Mouse (Mus musculus): ENCODE data around the gene Map3k13. TPM values are rescaled to one million over a fixed set of nuclear protein-coding genes. Genes with fewer than 3 reads are reported as not detected.
"Not testable (repeated sequence)": the region's sequence is repeated elsewhere in the genome, so short reads cannot be mapped to it uniquely, and the experiment has no call there.

Gene Map3k13
- polyA plus RNA-seq, 1 experiment from 2014 or later, result 0.35 TPM

DNA sequence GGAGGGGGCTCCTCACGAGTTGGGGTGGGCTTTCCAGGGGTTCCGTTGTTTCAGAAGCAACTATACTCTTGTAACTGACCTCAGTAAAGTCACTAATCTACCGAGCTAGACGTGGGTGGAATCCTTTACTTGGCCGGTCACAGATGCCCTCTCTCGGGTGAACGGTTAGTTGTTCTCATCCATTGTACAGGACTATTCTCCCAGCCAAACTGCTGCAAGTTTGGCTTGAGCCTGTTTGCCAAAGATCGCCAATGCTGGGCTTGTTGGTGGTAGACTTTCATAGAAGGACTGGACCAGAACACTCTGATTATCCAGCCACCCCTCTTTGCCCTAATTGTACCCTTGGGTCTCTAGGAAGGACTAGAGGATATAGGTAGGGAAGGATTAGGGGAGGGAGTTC, 7.8 kb upstream of the Map3k13 start:
- ATAC-seq (ENCODE audit: low read depth) (no peak), DNase-seq (no peak)
- Histone ChIP-seq H3K27ac (no peak overlapping the region), H3K27me3 (no peaks in the 10 kb centered on the region), H3K4me2 (peak overlapping the region; percentile 81; the same call in 1 of the 2 replicates), H3K9ac (no peak overlapping the region), H3K4me1 (replicated peaks) (peaks cover 41% of the 10 kb centered on the region), H3K36me3 (no peaks in the 10 kb centered on the region), H3K9me3 (replicated peaks) (no peaks in the 10 kb centered on the region), H3K4me3 (replicated peaks) (no peak overlapping the region)
- WGBS (ENCODE audit: insufficient replicate concordance), result 77% methylated on average over 8 of the region's 8 CpGs

DNA sequence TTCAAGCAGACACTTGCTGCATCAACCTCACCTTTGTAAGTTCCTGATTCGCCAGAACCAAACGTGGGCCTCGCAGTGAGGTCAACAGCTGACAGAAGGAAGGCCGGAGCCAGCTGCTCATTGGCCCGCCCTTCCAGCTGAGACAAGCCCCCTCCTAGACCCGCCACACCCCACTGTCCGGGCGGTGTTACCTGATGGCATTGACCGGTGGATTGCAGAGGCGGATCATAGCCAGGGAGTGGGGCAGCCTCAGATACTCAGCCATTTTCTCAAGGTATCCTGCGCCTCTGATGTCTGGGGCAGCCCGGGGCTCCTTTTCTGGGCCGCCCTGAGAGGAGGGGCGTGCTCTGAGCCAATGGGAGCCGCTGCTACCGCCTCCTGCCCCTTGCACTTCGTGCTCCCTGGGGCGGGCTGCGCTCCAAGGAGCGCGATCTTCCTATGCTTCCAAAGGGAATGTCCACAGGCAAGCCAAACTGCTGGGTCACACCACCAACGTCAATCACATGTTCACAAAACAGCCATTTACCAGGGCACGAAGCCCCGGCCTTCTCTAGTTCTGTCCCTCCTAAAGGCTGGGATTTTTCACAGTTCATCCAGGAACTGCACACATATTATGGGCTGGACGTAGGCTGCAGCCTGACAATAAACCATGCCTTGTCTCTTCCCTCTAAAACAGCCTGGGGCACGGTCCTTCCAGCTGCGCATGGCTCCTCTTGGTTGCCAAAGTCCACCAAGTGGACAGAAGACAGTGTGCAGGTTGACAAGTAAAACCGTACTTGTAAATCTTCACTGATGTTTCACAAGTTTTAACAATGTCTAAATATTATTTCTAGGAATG, 6.4 kb upstream of the Map3k13 start, which contains the start of gene Ehhadh:
Gene Ehhadh (minus strand): TSS at position 292 of the 838 bp plus-strand sequence.
- Histone ChIP-seq H3K4me1 (replicated peaks) (peaks cover 53% of the 10 kb centered on the region), H3K4me2 (peak within 1 kb of the TSS; percentile 81), H3K27ac (peak within 1 kb of the TSS; percentile 67), H3K36me3 (no peaks in the 10 kb centered on the region), H3K27me3 (no peaks in the 10 kb centered on the region), H3K9ac (peak within 1 kb of the TSS; percentile 75), H3K9me3 (replicated peaks) (no peaks in the 10 kb centered on the region), H3K4me3 (replicated peaks) (peak within 1 kb of the TSS; percentile 67)
- 9% methylated on average over 28 of the region's 28 CpGs for WGBS (ENCODE audit: insufficient replicate concordance)
- ATAC-seq (ENCODE audit: low read depth), result peak; percentile 87
- DNase-seq, result peak; percentile 59

DNA sequence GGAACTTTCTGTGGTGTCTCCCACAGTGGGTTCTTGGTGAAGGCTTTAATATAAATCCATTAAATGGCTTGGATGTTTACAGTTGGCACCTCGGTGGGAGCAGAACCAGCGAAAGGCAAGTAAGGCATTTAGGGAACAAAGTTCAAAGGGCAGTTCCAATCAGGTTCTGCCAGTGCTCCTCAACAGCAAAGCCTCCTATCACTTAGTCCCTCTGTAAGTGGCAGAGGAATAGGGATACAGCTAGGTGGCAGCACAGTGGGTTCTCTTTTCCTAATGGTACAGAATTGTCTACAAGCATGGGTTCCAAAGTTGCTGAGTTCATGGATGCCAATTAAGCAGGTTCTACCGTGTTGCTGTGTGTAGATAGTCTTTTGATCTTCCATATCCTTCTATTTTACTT, 5.6 kb upstream of the Map3k13 start:
- WGBS (ENCODE audit: insufficient replicate concordance), result 38% methylated on average over 3 of the region's 3 CpGs
- Histone ChIP-seq H3K27ac (no peak overlapping the region), H3K27me3 (no peaks in the 10 kb centered on the region), H3K4me1 (replicated peaks) (peaks cover 57% of the 10 kb centered on the region), H3K36me3 (no peaks in the 10 kb centered on the region), H3K4me2 (peak overlapping the region; percentile 81), H3K4me3 (replicated peaks) (no peak overlapping the region), H3K9ac (no peak overlapping the region), H3K9me3 (replicated peaks) (no peaks in the 10 kb centered on the region)
- ATAC-seq (ENCODE audit: low read depth) (no peak), DNase-seq (no peak)

DNA sequence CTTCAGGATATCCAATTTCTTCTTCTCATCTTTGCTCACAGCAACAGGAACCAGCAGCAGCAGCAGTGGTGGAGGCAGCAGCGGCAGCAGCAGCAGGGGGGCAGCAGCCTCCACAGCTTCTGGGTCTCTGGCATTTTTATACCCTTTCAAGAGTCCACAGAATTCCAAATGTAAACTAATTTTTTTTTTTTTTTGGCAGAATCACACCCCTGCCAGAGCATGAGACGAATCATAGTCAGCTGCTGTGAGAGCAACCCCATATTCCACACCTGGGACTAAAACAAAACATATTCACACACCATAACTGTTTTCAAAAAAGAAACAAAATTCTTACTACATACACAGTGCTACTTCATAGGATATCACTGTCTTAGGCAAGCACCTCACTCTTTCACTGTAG, 5.0 kb upstream of the Map3k13 start:
- Histone ChIP-seq H3K4me3 (replicated peaks) (no peak overlapping the region), H3K4me1 (replicated peaks) (peaks cover 59% of the 10 kb centered on the region), H3K36me3 (no peaks in the 10 kb centered on the region), H3K9ac (no peak overlapping the region), H3K4me2 (no peak overlapping the region), H3K27ac (no peak overlapping the region), H3K27me3 (no peaks in the 10 kb centered on the region), H3K9me3 (replicated peaks) (no peaks in the 10 kb centered on the region)
- no peak for DNase-seq
- 79% methylated on average over 2 of the region's 2 CpGs for WGBS (ENCODE audit: insufficient replicate concordance)
- ATAC-seq (ENCODE audit: low read depth), result no peak

DNA sequence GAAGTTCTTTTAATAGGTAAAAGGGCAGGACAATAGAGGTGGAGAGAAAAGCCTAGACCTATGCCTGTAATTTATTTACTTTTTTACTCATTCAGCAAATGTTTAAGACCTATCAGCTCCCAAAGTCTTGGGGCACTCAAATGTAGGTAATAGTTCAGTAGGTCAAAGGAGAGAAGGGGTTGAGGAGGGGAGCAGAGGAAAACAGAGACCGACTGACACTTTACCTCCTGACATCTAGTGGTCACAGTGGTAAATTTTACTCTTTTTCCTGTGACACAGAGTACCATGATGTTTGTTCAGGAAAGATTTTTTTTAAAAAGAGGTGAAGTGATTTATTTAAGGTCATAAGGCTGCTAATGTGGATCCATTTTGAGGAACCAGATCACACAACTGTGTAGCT, 3.7 kb upstream of the Map3k13 start:
- no peak overlapping the region for H3K4me2 ChIP-seq
- WGBS (ENCODE audit: insufficient replicate concordance), result 19% methylated on average over 1 of the region's 1 CpGs
- peak overlapping the region; percentile 96; the same call in 1 of the 2 replicates for H3K27ac ChIP-seq
- no peak overlapping the region for H3K4me3 ChIP-seq (replicated peaks)
- no peak overlapping the region for H3K9ac ChIP-seq
- no peaks in the 10 kb centered on the region for H3K9me3 ChIP-seq (replicated peaks)
- ATAC-seq (ENCODE audit: low read depth), result no peak
- no peaks in the 10 kb centered on the region for H3K36me3 ChIP-seq
- H3K4me1 ChIP-seq (replicated peaks), result peaks cover 65% of the 10 kb centered on the region
- DNase-seq, result no peak
- no peaks in the 10 kb centered on the region for H3K27me3 ChIP-seq

DNA sequence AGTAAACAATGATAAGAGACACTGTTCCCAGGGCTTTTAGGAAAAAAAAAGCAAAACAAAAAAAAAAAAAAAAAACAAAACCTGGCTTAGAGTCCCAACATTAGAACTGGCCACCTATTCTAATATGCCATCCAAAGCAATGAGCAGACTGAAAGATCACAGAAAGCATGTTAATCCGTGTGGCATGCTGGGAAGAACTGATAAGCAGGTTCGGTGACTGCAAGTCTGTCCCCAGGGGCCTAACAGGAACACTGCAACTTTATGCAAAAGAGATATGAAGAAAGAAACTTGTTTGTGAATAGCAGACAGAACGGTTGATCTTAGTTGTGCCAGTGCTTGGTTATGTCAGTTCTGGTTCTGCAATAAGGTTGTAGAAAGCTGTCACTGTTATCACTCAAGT, 2.4 kb upstream of the Map3k13 start:
- Histone ChIP-seq H3K9me3 (replicated peaks) (no peaks in the 10 kb centered on the region), H3K27ac (peak overlapping the region; percentile 96), H3K4me2 (peak overlapping the region; percentile 46), H3K4me3 (replicated peaks) (no peak overlapping the region), H3K27me3 (no peaks in the 10 kb centered on the region), H3K4me1 (replicated peaks) (peaks cover 65% of the 10 kb centered on the region), H3K36me3 (peaks cover 2% of the 10 kb centered on the region), H3K9ac (peak overlapping the region; percentile 26; the same call in 1 of the 2 replicates)
- ATAC-seq (ENCODE audit: low read depth), result peak; percentile 66
- DNase-seq, result peak; percentile 70
- 15% methylated on average over 3 of the region's 3 CpGs for WGBS (ENCODE audit: insufficient replicate concordance)

DNA sequence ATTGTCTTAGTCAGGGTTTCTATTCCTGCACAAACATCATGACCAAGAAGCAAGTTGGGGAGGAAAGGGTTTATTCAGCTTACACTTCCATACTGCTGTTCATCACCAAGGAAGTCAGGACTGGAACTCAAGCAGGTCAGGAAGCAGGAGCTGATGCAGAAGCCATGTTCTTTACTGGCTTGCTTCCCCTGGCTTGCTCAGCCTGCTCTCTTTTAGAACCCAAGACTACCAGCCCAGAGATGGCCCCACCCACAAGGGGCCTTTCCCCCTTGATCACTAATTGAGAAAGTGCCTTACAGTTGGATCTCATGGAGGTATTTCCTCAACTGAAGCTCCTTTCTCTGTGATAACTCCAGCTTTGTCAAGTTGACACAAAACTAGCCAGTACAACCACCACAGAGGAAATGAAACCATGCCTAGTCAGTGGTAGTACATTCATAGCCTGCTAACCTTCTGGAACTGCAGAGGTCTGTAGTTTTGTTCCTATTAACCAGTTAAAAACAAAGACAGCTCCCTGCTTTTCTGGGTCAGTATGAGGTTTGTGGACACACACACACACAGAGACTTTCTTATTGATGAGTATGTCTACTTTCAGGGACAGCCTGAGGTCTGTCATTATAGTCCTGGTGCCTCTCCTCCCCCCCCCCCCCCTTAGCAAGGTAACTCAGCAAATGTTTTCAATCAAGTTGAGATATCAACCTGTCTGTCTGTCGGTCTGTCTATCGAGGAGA, 901 bp upstream of the Map3k13 start:
- peak overlapping the region; percentile 97 for H3K9ac ChIP-seq
- peaks cover 50% of the 10 kb centered on the region for H3K4me1 ChIP-seq (replicated peaks)
- H3K27ac ChIP-seq, result peak overlapping the region; percentile 96
- H3K4me3 ChIP-seq (replicated peaks), result peak overlapping the region; percentile 95
- H3K4me2 ChIP-seq, result peak overlapping the region; percentile 82
- 12% methylated on average over 2 of the region's 2 CpGs for WGBS (ENCODE audit: insufficient replicate concordance)
- H3K27me3 ChIP-seq; ATAC-seq (ENCODE audit: low read depth); H3K9me3 ChIP-seq (replicated peaks); H3K36me3 ChIP-seq: not testable (repeated sequence)
- peak; percentile 18 for DNase-seq

DNA sequence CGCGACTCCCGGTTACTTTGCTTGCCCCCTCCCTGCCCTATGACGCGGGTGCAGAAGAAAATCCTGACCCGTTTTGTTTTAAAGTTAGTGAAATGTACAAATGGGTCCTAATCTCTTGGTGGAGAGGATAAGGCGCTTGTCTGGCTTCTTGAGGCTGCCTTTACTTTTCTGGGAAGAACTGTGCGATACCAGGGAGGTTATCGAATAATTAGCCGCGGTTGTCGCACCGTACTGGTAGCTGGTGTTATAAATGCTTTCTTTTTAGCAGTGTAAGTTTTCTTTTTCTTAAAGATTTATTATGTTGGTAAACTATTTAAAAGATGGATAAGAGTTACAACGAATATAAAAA, 525 bp downstream of the Map3k13 start:
- H3K4me3 ChIP-seq (replicated peaks), result peak overlapping the region; percentile 95
- H3K36me3 ChIP-seq, result peaks cover 15% of the 10 kb centered on the region
- peaks cover 47% of the 10 kb centered on the region for H3K4me1 ChIP-seq (replicated peaks)
- no peak for ATAC-seq (ENCODE audit: low read depth)
- H3K27me3 ChIP-seq, result no peaks in the 10 kb centered on the region
- peak overlapping the region; percentile 96 for H3K27ac ChIP-seq
- 2% methylated on average over 14 of the region's 14 CpGs for WGBS (ENCODE audit: insufficient replicate concordance)
- DNase-seq, result no peak
- no peaks in the 10 kb centered on the region for H3K9me3 ChIP-seq (replicated peaks)
- peak overlapping the region; percentile 82 for H3K4me2 ChIP-seq
- H3K9ac ChIP-seq, result peak overlapping the region; percentile 97

DNA sequence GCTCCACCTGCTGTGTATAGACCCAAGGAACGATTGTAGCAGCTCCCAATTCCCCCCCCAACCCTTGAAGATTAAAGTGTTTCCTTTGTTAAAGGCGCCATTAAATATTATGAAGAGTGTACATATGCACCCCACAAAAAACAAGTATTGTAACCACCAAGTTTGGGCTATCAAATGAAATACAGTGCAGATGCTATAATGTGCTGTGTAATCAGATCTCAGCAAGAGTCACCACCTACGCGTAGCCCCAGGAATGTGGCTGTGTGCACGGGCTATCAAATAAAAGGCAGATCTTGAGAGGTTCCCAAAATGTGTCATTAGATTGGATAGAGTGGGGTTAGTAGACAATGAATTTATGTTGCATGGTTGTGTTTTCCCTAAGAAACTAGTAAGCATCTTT, 925 bp downstream of the Map3k13 start:
- Histone ChIP-seq H3K4me1 (replicated peaks) (peaks cover 47% of the 10 kb centered on the region), H3K36me3 (peaks cover 16% of the 10 kb centered on the region), H3K9me3 (replicated peaks) (no peaks in the 10 kb centered on the region), H3K27ac (peak overlapping the region; percentile 96; the same call in 1 of the 2 replicates), H3K4me3 (replicated peaks) (peak overlapping the region; percentile 95), H3K9ac (peak overlapping the region; percentile 97), H3K4me2 (peak overlapping the region; percentile 82), H3K27me3 (no peaks in the 10 kb centered on the region)
- 11% methylated on average over 5 of the region's 5 CpGs for WGBS (ENCODE audit: insufficient replicate concordance)
- ATAC-seq (ENCODE audit: low read depth) (0 out of 2 replicates have a peak, but pooled peaks have one; percentile 17), DNase-seq (no peak)

DNA sequence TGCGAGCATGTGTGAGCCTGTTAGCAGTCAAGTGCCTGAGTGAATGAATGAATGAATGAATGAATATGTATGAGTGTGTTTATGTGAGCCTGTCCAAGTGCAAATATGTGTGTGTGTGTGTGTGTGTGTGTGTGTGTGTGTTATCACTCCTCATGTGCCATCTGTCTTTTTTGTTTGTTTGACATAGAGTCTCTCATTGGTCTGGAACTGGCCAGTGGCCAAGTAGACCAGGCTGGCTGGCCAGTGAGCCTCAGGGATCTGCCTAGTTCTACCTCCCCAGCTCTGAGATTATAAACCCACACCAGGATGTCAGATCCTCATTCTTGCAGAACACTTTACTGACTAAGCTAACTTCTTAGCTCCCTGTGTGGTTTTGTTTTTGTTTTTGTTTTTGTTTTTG, 10.1 kb downstream of the Map3k13 start:
- H3K4me1 ChIP-seq (replicated peaks), result no peaks in the 10 kb centered on the region
- H3K36me3 ChIP-seq, result peaks cover 56% of the 10 kb centered on the region
- H3K27ac ChIP-seq, result no peak overlapping the region
- no peak overlapping the region for H3K4me3 ChIP-seq (replicated peaks)
- 85% methylated on average over 1 of the region's 1 CpGs for WGBS (ENCODE audit: insufficient replicate concordance)
- DNase-seq (no peak), ATAC-seq (ENCODE audit: low read depth) (no peak)
- H3K9ac ChIP-seq, result no peak overlapping the region
- H3K4me2 ChIP-seq, result no peak overlapping the region
- H3K9me3 ChIP-seq (replicated peaks), result no peaks in the 10 kb centered on the region
- no peaks in the 10 kb centered on the region for H3K27me3 ChIP-seq

DNA sequence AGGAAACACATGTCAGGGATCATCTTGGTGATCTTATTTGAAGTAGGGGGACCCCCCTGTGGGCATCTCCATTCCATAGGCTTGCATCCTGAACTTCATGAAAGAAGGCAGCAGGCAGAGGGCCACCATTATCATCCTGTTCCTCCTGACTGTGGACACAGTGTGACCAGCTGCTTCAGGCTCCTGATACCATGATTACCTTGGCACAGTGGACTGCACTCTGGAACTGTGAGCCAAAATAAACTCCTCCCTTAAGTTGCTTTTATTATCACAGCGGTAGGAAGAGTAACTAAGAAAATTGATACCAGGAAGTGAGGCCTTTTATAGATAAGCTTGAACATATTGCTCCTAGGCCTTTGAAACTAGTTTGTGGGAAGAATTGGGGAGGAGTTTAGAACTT, 12.7 kb downstream of the Map3k13 start:
- WGBS (ENCODE audit: insufficient replicate concordance), result 73% methylated on average over 1 of the region's 1 CpGs

More for the DNA sequence above, 12.7 kb downstream of the Map3k13 start:
- Histone ChIP-seq H3K36me3 (peaks cover 38% of the 10 kb centered on the region), H3K9ac (no peak overlapping the region), H3K4me3 (replicated peaks) (no peak overlapping the region), H3K4me1 (replicated peaks) (no peaks in the 10 kb centered on the region), H3K9me3 (replicated peaks) (no peaks in the 10 kb centered on the region), H3K27ac (no peak overlapping the region), H3K4me2 (no peak overlapping the region), H3K27me3 (no peaks in the 10 kb centered on the region)
- ATAC-seq (ENCODE audit: low read depth) (no peak), DNase-seq (no peak)
